Mouse (Mus musculus) heart, embryonic 11.5 days (tissue): Measurements from ENCODE around the gene Myo10. TPM values are rescaled to one million over a fixed set of nuclear protein-coding genes. Genes with fewer than 3 reads are reported as not detected.

Experiments used
- ATAC-seq: fragments of 200-750 bp; cut with Nextera tagmentation; replicated peaks from 2 replicates; pipeline ENCODE4 v1.8.0; 2017; ENCODE audit warnings: moderate library complexity; ENCODE audit not compliant: insufficient number of reproducible peaks, low FRiP score, low TSS enrichment
- H3K27ac ChIP-seq: fragments of 300-500 bp; sonication (generic); 2 replicates; pipeline ENCODE4 v1.5.1; 2014; ENCODE audit warnings: mild to moderate bottlenecking, low read depth, low read length
- H3K27me3 ChIP-seq: fragments of 300-500 bp; sonication (generic); 2 replicates; pipeline ENCODE4 v1.6.1; 2014; ENCODE audit warnings: mild to moderate bottlenecking, low read length, mixed read lengths; ENCODE audit not compliant: control insufficient read depth, insufficient read depth
- H3K36me3 ChIP-seq: fragments of 300-500 bp; sonication (generic); 2 replicates; pipeline ENCODE4 v1.6.1; 2014; ENCODE audit warnings: mild to moderate bottlenecking, low read length, moderate library complexity, mixed read lengths; ENCODE audit not compliant: control insufficient read depth, insufficient read depth
- H3K4me1 ChIP-seq: fragments of 300-500 bp; sonication (generic); 2 replicates; pipeline ENCODE4 v1.6.1; 2014; ENCODE audit warnings: low read length; ENCODE audit not compliant: control insufficient read depth, insufficient read depth
- H3K4me2 ChIP-seq: fragments of 300-500 bp; sonication (generic); 2 replicates; pipeline ENCODE4 v1.6.1; 2014; ENCODE audit warnings: mild to moderate bottlenecking, moderate library complexity
- H3K4me3 ChIP-seq: fragments of 300-500 bp; sonication (generic); 2 replicates; pipeline ENCODE4 v1.5.1; 2014; ENCODE audit warnings: low read depth, low read length
- H3K9ac ChIP-seq: fragments of 300-500 bp; sonication (generic); 2 replicates; pipeline ENCODE4 v1.6.1; 2014; ENCODE audit warnings: mild to moderate bottlenecking, low read depth, low read length, moderate library complexity
- H3K9me3 ChIP-seq: fragments of 300-500 bp; sonication (generic); replicated peaks from 2 replicates; pipeline ENCODE4 v1.6.1; 2016; ENCODE audit warnings: low read length; ENCODE audit not compliant: control insufficient read depth
- WGBS: fragments of 180-500 bp; shearing (Covaris S2); extraction: QIAGEN DNeasy Blood & Tissue Kit; methylation state at CpG from one replicate; pipeline ENCODE4 v1.1.7; 2014; ENCODE audit not compliant: insufficient replicate concordance; 5-methylcytosine and 5-hydroxymethylcytosine counted together
- polyA plus RNA-seq: library from polyadenylated mRNA; unstranded; fragments of >200 nt; fragmentation: Nextera tagmentation; extraction: Ambion mirVana; gene quantifications from 2 replicates; pipeline ENCODE4 v1.2.1, GENCODE M21; 2014

Myo10 gene
- polyA plus RNA-seq, 1 experiment from 2014 or later, result 15.4 TPM

GRCm38 (mm10) chr15:25621351-25622199 is 750 bp upstream of the Myo10 start:
- peak overlapping the region; percentile 6; the same call in 1 of the 2 replicates for H3K9ac ChIP-seq
- 7% methylated on average over 20 of the region's 20 CpGs for WGBS
- H3K9me3 ChIP-seq, result no peaks in the 10 kb centered on the region
- H3K27ac ChIP-seq, result no peak overlapping the region
- H3K36me3 ChIP-seq, result no peaks in the 10 kb centered on the region
- H3K4me3 ChIP-seq, result peak overlapping the region; percentile 84
- peak overlapping the region; percentile 93 for H3K4me2 ChIP-seq
- ATAC-seq, result no peak
- peaks cover 3% of the 10 kb centered on the region; the same call in 1 of the 2 replicates for H3K4me1 ChIP-seq
- no peaks in the 10 kb centered on the region for H3K27me3 ChIP-seq

GRCm38 (mm10) chr15:25622867-25623471 is 644 bp downstream of the Myo10 start:
- ATAC-seq, result peak; percentile 1; the same call in 1 of the 2 replicates
- Histone ChIP-seq H3K36me3 (no peaks in the 10 kb centered on the region), H3K9ac (peak overlapping the region; percentile 82), H3K4me1 (peaks cover 3% of the 10 kb centered on the region; the same call in 1 of the 2 replicates), H3K4me2 (peak overlapping the region; percentile 93), H3K4me3 (peak overlapping the region; percentile 84), H3K27me3 (no peaks in the 10 kb centered on the region), H3K9me3 (no peaks in the 10 kb centered on the region), H3K27ac (peak overlapping the region; percentile 67; the same call in 1 of the 2 replicates)
- under 1% methylated on average over 60 of the region's 61 CpGs for WGBS

- peak overlapping the region; percentile 93 for H3K4me2 ChIP-seq
- H3K9me3 ChIP-seq, result no peaks in the 10 kb centered on the region
- H3K36me3 ChIP-seq, result no peaks in the 10 kb centered on the region
- H3K4me3 ChIP-seq, result peak overlapping the region; percentile 84
- H3K27me3 ChIP-seq, result no peaks in the 10 kb centered on the region
- ATAC-seq, result no peak
- H3K9ac ChIP-seq, result peak overlapping the region; percentile 82
- peaks cover 3% of the 10 kb centered on the region; the same call in 1 of the 2 replicates for H3K4me1 ChIP-seq
- 8% methylated on average over 9 of the region's 9 CpGs for WGBS
- H3K27ac ChIP-seq, result no peak overlapping the region
Observed at GRCm38 (mm10) chr15:25623556-25624180, 1.3 kb downstream of the Myo10 start.

GRCm38 (mm10) chr15:25624263-25624662 is 1.9 kb downstream of the Myo10 start:
- ATAC-seq, result no peak
- Histone ChIP-seq H3K36me3 (no peaks in the 10 kb centered on the region), H3K4me1 (peaks cover 3% of the 10 kb centered on the region; the same call in 1 of the 2 replicates), H3K4me3 (no peak overlapping the region), H3K9me3 (no peaks in the 10 kb centered on the region), H3K4me2 (peak overlapping the region; percentile 93), H3K9ac (no peak overlapping the region), H3K27me3 (no peaks in the 10 kb centered on the region), H3K27ac (no peak overlapping the region)
- 60% methylated on average over 3 of the region's 3 CpGs for WGBS

- Histone ChIP-seq H3K27ac (no peak overlapping the region), H3K4me2 (no peak overlapping the region), H3K4me1 (peaks cover 3% of the 10 kb centered on the region; the same call in 1 of the 2 replicates), H3K27me3 (no peaks in the 10 kb centered on the region), H3K36me3 (no peaks in the 10 kb centered on the region), H3K4me3 (no peak overlapping the region), H3K9me3 (no peaks in the 10 kb centered on the region), H3K9ac (no peak overlapping the region)
- ATAC-seq, result no peak
- WGBS, result 76% methylated on average over 4 of the region's 4 CpGs
Observed at GRCm38 (mm10) chr15:25625471-25625870, 3.1 kb downstream of the Myo10 start.

- Histone ChIP-seq H3K36me3 (no peaks in the 10 kb centered on the region), H3K9ac (no peak overlapping the region), H3K27me3 (no peaks in the 10 kb centered on the region), H3K4me1 (peaks cover 3% of the 10 kb centered on the region; the same call in 1 of the 2 replicates), H3K4me3 (no peak overlapping the region), H3K27ac (no peak overlapping the region), H3K4me2 (no peak overlapping the region), H3K9me3 (no peaks in the 10 kb centered on the region)
- no peak for ATAC-seq
- 77% methylated on average over 7 of the region's 7 CpGs for WGBS
Observed at GRCm38 (mm10) chr15:25627012-25627411, 4.7 kb downstream of the Myo10 start.

- peaks cover 7% of the 10 kb centered on the region; the same call in 1 of the 2 replicates for H3K4me1 ChIP-seq
- no peaks in the 10 kb centered on the region for H3K36me3 ChIP-seq
- H3K9me3 ChIP-seq, result no peaks in the 10 kb centered on the region
- H3K27ac ChIP-seq, result no peak overlapping the region
- H3K27me3 ChIP-seq, result no peaks in the 10 kb centered on the region
- no peak for ATAC-seq
- H3K9ac ChIP-seq, result no peak overlapping the region
- H3K4me3 ChIP-seq, result no peak overlapping the region
- no peak overlapping the region for H3K4me2 ChIP-seq
- WGBS, result 84% methylated on average over 2 of the region's 2 CpGs
Observed at GRCm38 (mm10) chr15:25628251-25628650, 5.9 kb downstream of the Myo10 start.

GRCm38 (mm10) chr15:25630716-25631115 is 8.4 kb downstream of the Myo10 start:
- Histone ChIP-seq H3K36me3 (no peaks in the 10 kb centered on the region), H3K9ac (no peak overlapping the region), H3K4me2 (no peak overlapping the region), H3K4me1 (peaks cover 4% of the 10 kb centered on the region; the same call in 1 of the 2 replicates), H3K27me3 (no peaks in the 10 kb centered on the region), H3K27ac (no peak overlapping the region), H3K9me3 (no peaks in the 10 kb centered on the region), H3K4me3 (no peak overlapping the region)
- no peak for ATAC-seq
- 79% methylated on average over 9 of the region's 9 CpGs for whole genome bisulfite sequencing
